Mouse (Mus musculus) forebrain, embryonic 12.5 days (tissue): Measurements from ENCODE around the gene Grm4. TPM values are rescaled to one million over a fixed set of nuclear protein-coding genes. Genes with fewer than 3 reads are reported as not detected.

ENCODE experiments used
- ATAC-seq: fragments of 200-750 bp; cut with Nextera tagmentation; 2 replicates; pipeline ENCODE4 v1.8.0; 2017; ENCODE audit warnings: moderate TSS enrichment; ENCODE audit not compliant: low FRiP score
- H3K27ac ChIP-seq: fragments of 300-500 bp; sonication (generic); 2 replicates; pipeline ENCODE4 v1.5.1; 2016; ENCODE audit warnings: mild to moderate bottlenecking
- H3K27me3 ChIP-seq: fragments of 300-500 bp; sonication (generic); 2 replicates; pipeline ENCODE4 v1.6.1; 2016; ENCODE audit warnings: mild to moderate bottlenecking
- H3K36me3 ChIP-seq: fragments of 300-500 bp; sonication (generic); replicated peaks from 2 replicates; pipeline ENCODE4 v1.6.1; 2016; ENCODE audit warnings: mild to moderate bottlenecking
- H3K4me1 ChIP-seq: fragments of 300-500 bp; sonication (generic); 2 replicates; pipeline ENCODE4 v1.6.1; 2016
- H3K4me2 ChIP-seq: fragments of 300-500 bp; sonication (generic); 2 replicates; pipeline ENCODE4 v1.6.1; 2016; ENCODE audit warnings: mild to moderate bottlenecking, moderate library complexity
- H3K4me3 ChIP-seq: fragments of 300-500 bp; sonication (generic); replicated peaks from 2 replicates; pipeline ENCODE4 v1.5.1; 2016; ENCODE audit warnings: mild to moderate bottlenecking
- H3K9ac ChIP-seq: fragments of 300-500 bp; sonication (generic); 2 replicates; pipeline ENCODE4 v1.6.1; 2016; ENCODE audit warnings: mild to moderate bottlenecking
- H3K9me3 ChIP-seq: fragments of 300-500 bp; sonication (generic); 2 replicates; pipeline ENCODE4 v1.6.1; 2016
- WGBS: fragments of 180-500 bp; shearing (Covaris S2); methylation state at CpG from one replicate; pipeline ENCODE4 v1.1.7; 2016; 5-methylcytosine and 5-hydroxymethylcytosine counted together
- polyA plus RNA-seq: library from polyadenylated mRNA; unstranded; fragments of >200 nt; fragmentation: Nextera tagmentation; extraction: Ambion mirVana; gene quantifications from 2 replicates; pipeline ENCODE4 v1.2.1, GENCODE M21; 2016

Gene Grm4
- polyA plus RNA-seq, 1 experiment from 2014 or later = 2.4 TPM

DNA sequence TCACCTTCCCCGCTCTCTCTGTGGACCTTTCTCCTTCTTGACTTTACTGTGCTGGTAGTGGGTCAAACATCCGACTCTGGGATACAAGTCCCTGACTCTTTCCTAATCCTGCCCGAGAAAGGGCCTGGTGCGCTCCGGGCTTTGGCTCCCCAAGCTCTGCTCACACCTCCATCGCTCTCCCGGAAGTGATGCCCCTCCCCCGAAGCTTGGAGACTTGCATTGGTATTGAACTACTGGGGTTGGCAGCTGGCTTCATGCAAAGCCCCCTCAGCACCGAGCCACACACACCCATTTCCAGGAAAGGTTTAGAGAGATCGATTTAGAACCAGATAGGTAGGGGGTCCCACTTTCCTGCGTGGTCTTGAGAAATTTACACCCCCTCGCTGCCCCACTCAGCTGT is 24.8 kb upstream of the Grm4 start:
- ATAC-seq = no peak
- WGBS = 53% methylated on average over 12 of the region's 12 CpGs
- H3K9me3 ChIP-seq = no peaks in the 10 kb centered on the region
- no peak overlapping the region for H3K4me3 ChIP-seq
- no peak overlapping the region for H3K9ac ChIP-seq
- peaks cover 5% of the 10 kb centered on the region; the same call in 1 of the 2 replicates for H3K27me3 ChIP-seq
- no peak overlapping the region for H3K27ac ChIP-seq
- no peaks in the 10 kb centered on the region for H3K36me3 ChIP-seq
- H3K4me1 ChIP-seq = peaks cover 15% of the 10 kb centered on the region
- no peak overlapping the region for H3K4me2 ChIP-seq

DNA sequence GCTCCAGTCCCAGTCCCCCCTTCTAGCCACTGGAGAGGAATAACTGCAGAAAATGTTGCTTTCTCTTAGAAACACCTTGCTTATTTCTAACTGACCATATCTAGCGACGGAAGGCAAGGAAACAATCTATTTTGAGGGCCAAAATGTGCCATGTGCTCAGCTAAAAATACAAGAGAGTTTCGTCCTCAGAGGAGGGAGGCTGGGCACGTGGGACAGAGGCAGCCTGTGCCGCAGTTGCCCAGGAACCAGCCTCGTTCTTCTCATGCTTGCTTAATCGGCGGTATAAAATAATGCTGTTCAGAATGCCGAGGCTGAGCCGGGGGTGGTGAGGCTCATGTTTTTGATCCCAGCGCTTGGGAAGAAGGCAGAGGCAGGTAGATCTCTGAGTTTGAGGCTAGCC is 23.3 kb upstream of the Grm4 start:
- peaks cover 12% of the 10 kb centered on the region for H3K4me1 ChIP-seq
- H3K9ac ChIP-seq = no peak overlapping the region
- WGBS = 86% methylated on average over 11 of the region's 11 CpGs
- H3K4me3 ChIP-seq = no peak overlapping the region
- no peak for ATAC-seq
- H3K27ac ChIP-seq = no peak overlapping the region
- H3K9me3 ChIP-seq = no peaks in the 10 kb centered on the region
- H3K4me2 ChIP-seq = no peak overlapping the region
- no peaks in the 10 kb centered on the region for H3K36me3 ChIP-seq
- peaks cover 5% of the 10 kb centered on the region; the same call in 1 of the 2 replicates for H3K27me3 ChIP-seq

DNA sequence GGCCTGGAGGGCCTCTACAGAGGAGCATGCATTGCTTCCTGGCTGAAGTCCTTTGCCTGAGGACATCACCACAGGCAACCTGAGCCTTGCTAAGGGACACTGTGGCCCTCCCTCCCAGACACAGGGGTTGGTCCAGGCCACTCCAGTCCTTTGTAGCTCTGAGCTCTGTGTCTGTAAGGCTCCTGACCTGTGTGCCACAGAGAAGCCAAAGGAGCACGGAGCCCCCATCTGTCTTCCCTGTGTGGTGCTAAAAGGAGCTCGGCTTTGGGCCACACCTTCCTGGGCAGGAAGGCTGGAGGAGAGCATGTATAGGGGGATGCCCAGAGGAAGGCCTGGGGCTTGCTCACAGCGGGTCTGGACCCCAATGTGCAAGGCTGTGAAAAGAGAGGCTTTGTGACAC is 20.8 kb upstream of the Grm4 start:
- Histone ChIP-seq H3K4me1 (no peaks in the 10 kb centered on the region; the same call in 1 of the 2 replicates), H3K4me3 (no peak overlapping the region), H3K27me3 (peaks cover 7% of the 10 kb centered on the region; the same call in 1 of the 2 replicates), H3K27ac (no peak overlapping the region), H3K36me3 (no peaks in the 10 kb centered on the region), H3K9me3 (no peaks in the 10 kb centered on the region), H3K9ac (no peak overlapping the region), H3K4me2 (no peak overlapping the region)
- ATAC-seq = no peak
- WGBS = 79% methylated on average over 3 of the region's 3 CpGs

DNA sequence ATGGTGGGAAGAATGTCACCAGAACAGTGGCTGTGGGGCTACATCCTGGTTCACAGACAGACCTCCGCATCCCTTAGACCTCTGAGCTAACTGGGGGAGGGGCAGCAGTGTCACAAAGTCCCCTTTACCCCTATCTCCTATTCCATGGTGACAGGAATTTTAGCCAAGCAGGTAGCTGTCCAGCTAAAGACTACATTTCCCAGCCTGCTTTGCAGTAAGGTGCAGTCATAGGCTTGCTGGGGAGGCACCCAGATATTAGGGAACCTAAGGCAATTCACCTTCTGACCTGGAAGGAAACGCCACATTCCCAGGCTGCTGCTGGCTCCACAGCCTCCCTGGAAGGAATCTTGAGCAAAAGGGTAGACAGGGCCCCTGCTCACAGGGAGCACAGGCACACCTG is 20.1 kb upstream of the Grm4 start:
- H3K4me2 ChIP-seq = no peak overlapping the region
- no peak for ATAC-seq
- 85% methylated on average over 2 of the region's 2 CpGs for WGBS
- H3K9ac ChIP-seq = no peak overlapping the region
- no peaks in the 10 kb centered on the region; the same call in 1 of the 2 replicates for H3K4me1 ChIP-seq
- H3K9me3 ChIP-seq = no peaks in the 10 kb centered on the region
- H3K27ac ChIP-seq = no peak overlapping the region
- peaks cover 3% of the 10 kb centered on the region; the same call in 1 of the 2 replicates for H3K27me3 ChIP-seq
- no peak overlapping the region for H3K4me3 ChIP-seq
- H3K36me3 ChIP-seq = no peaks in the 10 kb centered on the region

DNA sequence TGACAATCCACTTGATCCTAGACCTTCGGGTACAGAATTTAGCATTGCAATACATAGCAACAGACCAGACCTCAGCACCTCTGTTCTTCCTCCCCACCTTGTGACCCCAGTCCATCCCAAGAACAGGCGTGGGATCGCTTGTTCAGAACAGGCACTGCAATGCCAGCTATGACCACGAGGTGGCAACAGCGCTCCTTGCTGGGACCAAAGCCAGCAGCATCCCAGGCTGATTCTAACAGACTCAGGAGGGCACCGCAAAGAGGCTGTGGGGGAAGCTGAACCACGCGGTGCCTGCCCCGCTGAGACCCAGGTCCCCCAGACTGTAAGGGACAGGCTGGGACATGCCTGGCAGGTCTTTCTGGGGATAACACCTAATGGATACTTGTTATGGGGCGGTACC is 13.5 kb upstream of the Grm4 start:
- Histone ChIP-seq H3K4me3 (no peak overlapping the region), H3K9ac (no peak overlapping the region), H3K4me2 (peak overlapping the region; percentile 32), H3K27ac (no peak overlapping the region), H3K36me3 (no peaks in the 10 kb centered on the region), H3K9me3 (no peaks in the 10 kb centered on the region), H3K27me3 (0 out of 2 replicates have a peak, but pooled peaks cover 3% of the 10 kb centered on the region), H3K4me1 (peaks cover 4% of the 10 kb centered on the region; the same call in 1 of the 2 replicates)
- ATAC-seq = peak; percentile 69; the same call in 1 of the 2 replicates
- 4% methylated on average over 10 of the region's 10 CpGs for WGBS

DNA sequence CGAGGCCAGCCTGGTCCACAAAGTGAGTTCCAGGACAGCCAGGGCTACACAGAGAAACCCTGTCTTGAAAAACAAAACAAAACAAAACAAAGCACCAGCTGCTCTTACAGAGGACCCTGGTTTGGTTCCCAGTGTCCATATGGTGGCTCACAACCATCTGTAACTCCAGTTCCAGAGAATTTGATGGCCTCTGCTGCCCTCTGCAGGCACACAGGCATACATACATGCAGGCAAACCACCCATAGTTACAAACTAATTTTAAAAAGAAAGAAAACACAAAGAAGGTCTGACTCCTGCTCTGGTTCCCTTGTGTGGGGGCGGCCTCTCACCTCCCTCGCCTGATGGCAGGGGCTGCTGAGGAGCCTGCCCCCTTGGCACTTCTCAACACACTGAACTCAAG is 12.2 kb upstream of the Grm4 start:
- Histone ChIP-seq H3K36me3 (no peaks in the 10 kb centered on the region), H3K9me3 (no peaks in the 10 kb centered on the region), H3K27me3 (0 out of 2 replicates have a peak, but pooled peaks cover 3% of the 10 kb centered on the region), H3K4me2 (no peak overlapping the region), H3K4me3 (no peak overlapping the region), H3K9ac (no peak overlapping the region), H3K4me1 (peaks cover 4% of the 10 kb centered on the region; the same call in 1 of the 2 replicates), H3K27ac (no peak overlapping the region)
- no peak for ATAC-seq
- 85% methylated on average over 3 of the region's 3 CpGs for WGBS

DNA sequence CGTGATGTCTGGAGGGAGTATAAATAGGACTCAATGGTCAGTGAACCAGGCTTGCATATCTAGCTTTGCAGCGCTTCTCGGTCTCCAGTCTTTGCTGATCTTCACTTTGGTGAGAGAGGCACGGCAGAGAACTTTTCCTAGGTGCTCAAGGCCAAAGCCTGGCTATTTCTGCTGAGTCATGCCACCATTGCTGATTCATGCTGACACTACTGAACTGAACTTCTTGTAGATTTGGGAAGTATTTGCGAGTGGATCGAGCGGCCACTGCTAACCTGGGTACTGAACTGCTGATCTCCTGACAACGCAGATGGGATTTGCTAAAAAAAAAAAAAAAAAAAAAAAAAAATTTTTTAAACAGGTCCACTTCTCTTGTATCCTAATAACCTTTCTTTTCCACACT is 10.9 kb upstream of the Grm4 start:
- no peak overlapping the region for H3K27ac ChIP-seq
- no peaks in the 10 kb centered on the region for H3K36me3 ChIP-seq
- 91% methylated on average over 8 of the region's 8 CpGs for WGBS

DNA sequence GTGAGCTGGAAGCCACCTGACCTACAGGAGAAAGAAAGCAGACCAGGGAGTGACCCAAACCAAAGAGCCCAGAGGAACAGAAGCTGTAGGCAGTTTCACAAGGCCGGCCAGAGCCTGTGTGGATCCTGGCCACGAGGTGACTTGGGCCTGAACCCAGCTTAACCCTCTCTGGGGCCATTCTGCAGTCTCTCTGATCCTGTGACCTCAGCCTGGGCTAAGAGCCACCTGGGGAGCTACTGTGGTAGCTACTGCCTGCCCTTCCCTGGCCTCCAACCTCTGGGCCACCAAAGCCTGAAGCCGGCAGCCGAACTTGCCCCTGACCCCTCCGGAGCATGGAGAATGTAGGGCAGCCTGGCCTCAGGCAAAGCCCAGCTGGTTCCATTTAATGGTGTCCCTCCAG is 7.6 kb upstream of the Grm4 start:
- no peaks in the 10 kb centered on the region for H3K27me3 ChIP-seq
- no peak for ATAC-seq
- H3K9me3 ChIP-seq = no peaks in the 10 kb centered on the region
- 79% methylated on average over 5 of the region's 5 CpGs for WGBS
- H3K9ac ChIP-seq = no peak overlapping the region
- no peaks in the 10 kb centered on the region for H3K36me3 ChIP-seq
- no peaks in the 10 kb centered on the region for H3K4me1 ChIP-seq
- no peak overlapping the region for H3K27ac ChIP-seq
- H3K4me3 ChIP-seq = no peak overlapping the region
- H3K4me2 ChIP-seq = no peak overlapping the region

More for the DNA sequence above, 10.9 kb upstream of the Grm4 start:
- H3K4me2 ChIP-seq = no peak overlapping the region
- no peaks in the 10 kb centered on the region for H3K9me3 ChIP-seq
- H3K4me3 ChIP-seq = no peak overlapping the region
- no peak for ATAC-seq
- H3K27me3 ChIP-seq = no peaks in the 10 kb centered on the region
- peaks cover 4% of the 10 kb centered on the region; the same call in 1 of the 2 replicates for H3K4me1 ChIP-seq
- H3K9ac ChIP-seq = no peak overlapping the region

DNA sequence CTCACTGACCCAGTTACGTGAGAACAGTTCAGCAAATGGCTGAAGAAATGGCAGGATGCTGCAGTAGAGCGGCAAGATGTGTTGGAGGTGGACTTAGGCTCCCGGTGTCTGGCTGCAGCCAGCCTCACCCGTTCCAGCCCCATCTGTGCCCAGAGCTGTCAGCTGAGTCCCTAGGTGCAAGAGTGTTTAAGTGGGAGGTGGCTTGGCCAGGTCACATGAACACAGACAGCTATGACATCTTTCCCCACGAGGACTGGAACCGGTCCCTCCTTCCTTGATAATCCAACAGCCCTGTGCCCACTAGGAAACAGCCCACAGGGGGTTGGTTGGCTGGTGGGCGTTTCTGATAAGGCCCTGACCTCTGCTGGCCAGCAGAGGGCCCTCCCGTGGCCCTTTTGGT is 6.8 kb upstream of the Grm4 start:
- no peaks in the 10 kb centered on the region for H3K4me1 ChIP-seq
- H3K27ac ChIP-seq = no peak overlapping the region
- no peak overlapping the region for H3K9ac ChIP-seq
- WGBS = 60% methylated on average over 8 of the region's 8 CpGs
- no peaks in the 10 kb centered on the region for H3K9me3 ChIP-seq
- H3K36me3 ChIP-seq = no peaks in the 10 kb centered on the region
- H3K4me2 ChIP-seq = no peak overlapping the region
- H3K4me3 ChIP-seq = no peak overlapping the region
- no peak for ATAC-seq
- peaks cover 4% of the 10 kb centered on the region; the same call in 1 of the 2 replicates for H3K27me3 ChIP-seq

DNA sequence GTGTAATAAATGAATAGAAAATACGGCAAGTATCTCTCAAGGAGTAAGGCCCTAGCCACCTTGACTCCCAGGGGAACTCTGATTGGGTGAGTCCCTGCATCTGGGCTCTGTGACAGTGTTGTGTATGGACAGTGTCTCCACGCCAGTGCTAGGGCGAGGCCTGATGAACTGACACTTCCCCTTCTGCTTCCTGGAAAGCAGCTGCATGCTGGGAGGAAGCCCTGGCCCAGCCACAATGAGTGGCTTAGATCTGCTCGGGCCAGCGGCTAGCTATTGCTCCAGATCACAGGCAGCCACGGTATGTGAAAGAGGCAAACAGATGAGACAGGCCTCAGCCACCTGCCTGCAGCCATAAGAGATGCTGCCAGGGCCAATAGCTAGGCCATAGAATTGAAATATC is 6.0 kb upstream of the Grm4 start:
- Histone ChIP-seq H3K27me3 (peaks cover 11% of the 10 kb centered on the region; the same call in 1 of the 2 replicates), H3K4me1 (no peaks in the 10 kb centered on the region), H3K9ac (no peak overlapping the region), H3K4me2 (no peak overlapping the region), H3K4me3 (no peak overlapping the region), H3K9me3 (no peaks in the 10 kb centered on the region), H3K36me3 (no peaks in the 10 kb centered on the region), H3K27ac (no peak overlapping the region)
- WGBS = 79% methylated on average over 6 of the region's 6 CpGs
- ATAC-seq = no peak

DNA sequence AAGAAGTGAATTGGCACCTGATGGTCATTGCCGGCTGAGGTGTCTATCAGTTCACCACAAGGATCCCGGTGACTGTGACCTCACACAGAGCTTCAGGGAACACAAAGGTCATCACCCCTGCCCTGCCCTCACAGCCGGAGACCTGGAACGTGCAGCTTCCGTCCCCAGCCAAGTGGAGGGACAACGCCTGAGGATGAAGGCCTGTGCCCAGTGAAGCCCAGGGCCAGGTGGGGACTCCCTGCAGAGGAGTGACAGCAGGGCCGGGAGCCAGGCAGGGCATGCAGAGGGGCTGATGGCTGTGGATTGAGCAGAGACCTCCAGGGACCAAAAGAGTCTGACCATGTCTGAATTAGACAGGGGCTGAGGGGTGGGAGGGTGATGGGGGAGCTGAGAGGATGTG is 1.9 kb upstream of the Grm4 start:
- no peak overlapping the region for H3K4me2 ChIP-seq
- H3K4me1 ChIP-seq = peaks cover 23% of the 10 kb centered on the region
- no peaks in the 10 kb centered on the region for H3K36me3 ChIP-seq
- no peak overlapping the region for H3K4me3 ChIP-seq
- H3K27me3 ChIP-seq = peaks cover 46% of the 10 kb centered on the region
- 59% methylated on average over 7 of the region's 7 CpGs for WGBS
- no peak overlapping the region for H3K9ac ChIP-seq
- ATAC-seq = no peak
- H3K9me3 ChIP-seq = no peaks in the 10 kb centered on the region
- H3K27ac ChIP-seq = no peak overlapping the region

DNA sequence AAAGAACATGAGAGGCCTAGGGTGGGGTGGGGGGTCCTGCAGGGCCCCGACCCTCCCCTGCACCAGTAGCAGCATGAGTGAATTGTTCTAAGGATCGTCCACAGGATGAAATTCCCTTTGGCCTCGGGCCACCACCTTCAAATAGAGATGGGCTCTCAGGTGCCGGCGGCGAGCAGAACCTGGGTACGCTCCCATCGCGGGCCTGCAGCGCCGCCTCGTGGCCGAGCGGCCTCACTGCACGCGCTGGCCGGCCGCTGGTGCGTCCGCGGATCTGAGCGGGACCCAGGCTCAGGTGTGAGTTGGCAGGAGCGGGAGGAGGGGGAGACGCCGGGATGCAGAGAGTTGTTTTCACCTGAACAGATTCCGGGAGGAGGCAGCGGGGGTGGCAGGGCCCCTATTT is 646 bp downstream of the Grm4 start:
- under 1% methylated on average over 27 of the region's 27 CpGs for WGBS
- ATAC-seq = peak; percentile 52; the same call in 1 of the 2 replicates

More for the DNA sequence above, 646 bp downstream of the Grm4 start:
- H3K4me3 ChIP-seq = 0 out of 2 replicates have a peak overlapping the region, but pooled peaks have one; percentile 5
- H3K4me1 ChIP-seq = peaks cover 30% of the 10 kb centered on the region
- no peaks in the 10 kb centered on the region for H3K36me3 ChIP-seq
- H3K27ac ChIP-seq = no peak overlapping the region
- no peak overlapping the region for H3K9ac ChIP-seq
- H3K9me3 ChIP-seq = no peaks in the 10 kb centered on the region
- H3K27me3 ChIP-seq = peaks cover 67% of the 10 kb centered on the region
- peak overlapping the region; percentile 34 for H3K4me2 ChIP-seq
